Mouse (Mus musculus): ENCODE results near the gene Entpd3. TPM values are rescaled to one million over a fixed set of nuclear protein-coding genes. Genes with fewer than 3 reads are reported as not detected.

Entpd3 gene
- polyA plus RNA-seq (2012; rRNA removed): 0.15 and 0.20 TPM in 2 replicates

DNA sequence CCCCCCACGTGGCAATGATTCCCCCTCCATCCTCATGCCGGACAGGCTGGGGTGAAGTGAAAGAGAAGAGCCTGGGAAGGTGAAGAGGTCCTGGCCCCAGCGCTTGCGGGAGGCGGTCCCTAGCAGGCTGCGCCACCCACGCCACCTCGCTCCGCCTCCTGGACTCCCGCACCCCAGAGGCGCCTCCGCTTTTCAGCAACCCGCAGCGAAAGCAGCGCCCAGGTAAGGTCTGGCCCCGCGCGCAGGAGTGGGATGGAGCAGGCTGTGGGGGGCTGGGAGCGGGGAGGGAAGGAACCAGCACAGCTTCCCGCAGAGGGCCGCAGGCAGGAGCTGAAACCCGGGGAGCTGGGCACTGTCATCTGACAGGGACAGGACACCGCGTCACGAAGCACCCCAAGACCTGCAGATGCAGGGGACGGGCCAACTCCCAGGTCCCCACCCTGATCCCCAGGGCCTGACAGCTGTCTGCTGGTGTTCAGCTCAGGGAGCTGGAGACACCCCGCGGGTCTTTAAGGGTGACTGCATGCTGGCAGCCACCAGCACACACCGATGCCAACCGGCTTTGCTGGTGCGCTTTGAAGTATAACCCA, at the start of gene Entpd3:
Gene Entpd3 (plus strand): TSS at position 157 of the 590 bp plus-strand sequence.
- Histone ChIP-seq H3K36me3 (ENCODE audit: control insufficient read depth, insufficient read depth, low read length) (no peaks in the 10 kb centered on the region), H3K27me3 (ENCODE audit: control insufficient read depth, insufficient read depth, low read length) (peaks cover 6% of the 10 kb centered on the region), H3K27ac (ENCODE audit: insufficient read depth, low read length) (no peak within 1 kb of the TSS), H3K4me3 (ENCODE audit: extremely low read depth, insufficient read depth, insufficient read length) (0 out of 2 replicates have a peak within 1 kb of the TSS, but pooled peaks have one; percentile 13), H3K4me1 (ENCODE audit: control insufficient read depth, insufficient read depth, insufficient read length) (no peaks in the 10 kb centered on the region)
- WGBS: 4% methylated on average over 31 of the region's 31 CpGs
- DNase-seq (ENCODE audit: low read depth in 1 of 2, low spot score in 2 of 2): no peak
- TF ChIP-seq CTCF (IDR thresholded peaks at IDR 0.05; ENCODE audit: extremely low read depth, insufficient read depth, insufficient read length, insufficient replicate concordance): no peak
- TF ChIP-seq POLR2A (IDR thresholded peaks at IDR 0.05; ENCODE audit: low read depth, low read length): no peak

DNA sequence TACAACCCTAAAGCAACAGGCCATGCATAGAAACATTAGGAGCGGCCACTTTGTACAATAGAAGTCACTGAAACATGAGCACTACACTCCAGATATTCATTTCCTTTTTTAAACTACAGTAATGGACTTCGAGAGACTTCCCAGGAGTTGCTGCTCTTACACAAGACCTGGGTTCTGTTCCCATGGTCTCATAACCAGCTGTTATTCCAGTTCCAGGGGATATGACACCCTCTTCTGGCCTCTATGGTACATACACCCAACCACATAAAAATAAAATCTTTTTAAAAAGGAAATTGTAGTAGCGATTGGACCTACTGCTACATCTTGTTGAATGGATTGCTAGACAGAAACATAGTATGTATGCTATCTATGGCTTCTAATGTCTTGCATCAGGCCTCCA, 48.1 kb upstream of the Entpd3 start:
- no peaks in the 10 kb centered on the region for H3K27me3 ChIP-seq (ENCODE audit: control insufficient read depth, insufficient read depth, low read length)
- DNase-seq (ENCODE audit: low read depth in 1 of 2, low spot score in 2 of 2): no peak
- no peak for TF ChIP-seq CTCF (IDR thresholded peaks at IDR 0.05; ENCODE audit: extremely low read depth, insufficient read depth, insufficient read length, insufficient replicate concordance)
- TF ChIP-seq POLR2A (IDR thresholded peaks at IDR 0.05; ENCODE audit: low read depth, low read length): no peak
- WGBS: 80% methylated on average over 3 of the region's 3 CpGs
- no peak overlapping the region for H3K27ac ChIP-seq (ENCODE audit: insufficient read depth, low read length)
- H3K36me3 ChIP-seq (ENCODE audit: control insufficient read depth, insufficient read depth, low read length): peaks cover 13% of the 10 kb centered on the region
- no peak overlapping the region for H3K4me3 ChIP-seq (ENCODE audit: extremely low read depth, insufficient read depth, insufficient read length)
- H3K4me1 ChIP-seq (ENCODE audit: control insufficient read depth, insufficient read depth, insufficient read length): no peaks in the 10 kb centered on the region; the same call in 1 of the 2 replicates

DNA sequence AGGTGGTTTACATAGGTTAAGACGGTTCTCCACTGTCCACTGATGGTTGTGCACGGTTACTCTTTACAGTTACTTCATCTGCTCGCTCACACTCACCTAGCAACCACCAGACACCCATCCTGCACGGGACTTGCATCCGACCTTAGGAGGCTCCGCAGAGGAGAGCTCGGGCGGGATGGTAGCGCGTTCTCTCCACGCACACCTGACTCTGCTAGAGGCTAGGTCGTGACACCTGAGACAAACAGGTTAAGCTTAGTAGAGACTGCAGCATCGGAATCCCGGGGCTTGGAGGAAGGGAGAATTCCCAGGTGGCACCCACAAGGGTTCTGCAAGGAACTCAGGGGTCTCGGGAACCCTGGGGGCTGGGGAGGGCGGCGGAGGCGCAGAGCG, 47.6 kb upstream of the Entpd3 start, which contains the start of gene Eif1b:
Gene Eif1b (plus strand): TSS at position 223 of the 390 bp plus-strand sequence.
- peak within 1 kb of the TSS; percentile 76 for H3K4me3 ChIP-seq (ENCODE audit: extremely low read depth, insufficient read depth, insufficient read length)

DNA sequence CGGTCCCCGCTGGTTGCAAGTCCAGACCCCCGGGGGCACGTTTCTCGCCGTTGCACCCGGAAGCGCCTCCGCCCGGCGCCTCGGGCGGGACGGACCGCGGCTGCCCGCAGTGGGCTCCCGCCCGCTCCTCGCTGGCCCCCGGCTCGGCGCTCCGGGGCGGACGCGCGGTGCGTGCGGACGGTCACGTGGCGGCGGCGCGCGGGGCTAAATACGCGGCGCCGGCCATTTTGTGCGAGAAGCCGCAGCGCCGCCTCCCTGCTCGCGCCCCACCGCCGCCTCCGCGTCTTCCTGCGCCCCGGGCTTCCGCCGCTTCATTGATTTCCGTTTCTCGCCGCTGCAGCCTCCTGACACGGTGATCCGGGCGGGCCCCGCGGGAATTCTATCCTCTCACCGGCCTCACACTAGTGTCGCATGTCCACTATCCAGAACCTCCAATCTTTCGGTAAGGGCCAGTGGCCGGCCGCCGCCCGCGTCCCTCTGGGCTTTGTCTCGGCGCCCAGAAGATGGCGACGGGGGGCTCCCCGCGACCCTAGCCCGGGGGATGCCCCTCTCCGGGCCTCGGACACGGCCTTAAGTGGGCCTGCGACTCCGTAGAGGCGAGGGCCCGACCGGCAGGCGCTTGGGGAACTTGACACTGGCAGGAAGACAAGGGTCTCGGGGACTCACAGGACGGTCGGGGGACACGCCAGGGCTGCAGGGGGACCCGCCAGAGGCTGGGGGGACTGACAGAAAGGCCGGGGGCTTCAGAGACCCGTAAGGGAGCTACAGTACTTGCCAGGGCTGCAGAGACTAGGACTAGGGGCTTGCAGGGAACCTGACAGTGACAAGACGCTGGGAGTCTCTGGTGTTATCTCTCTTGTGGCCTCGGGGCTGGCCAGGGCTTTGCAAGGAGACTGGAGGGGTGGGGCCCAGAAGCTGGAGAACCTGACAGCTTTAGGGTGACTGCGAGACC, 46.9 kb upstream of the Entpd3 start:
- Histone ChIP-seq H3K4me3 (ENCODE audit: extremely low read depth, insufficient read depth, insufficient read length) (peak overlapping the region; percentile 76), H3K36me3 (ENCODE audit: control insufficient read depth, insufficient read depth, low read length) (peaks cover 13% of the 10 kb centered on the region), H3K4me1 (ENCODE audit: control insufficient read depth, insufficient read depth, insufficient read length) (no peaks in the 10 kb centered on the region; the same call in 1 of the 2 replicates), H3K27me3 (ENCODE audit: control insufficient read depth, insufficient read depth, low read length) (no peaks in the 10 kb centered on the region), H3K27ac (ENCODE audit: insufficient read depth, low read length) (peak overlapping the region; percentile 76)
- peak in 1 of 2 experiments; percentile 76 for DNase-seq (ENCODE audit: low read depth in 1 of 2, low spot score in 2 of 2)
- under 1% methylated on average over 83 of the region's 97 CpGs for WGBS
- peak; percentile 25 for TF ChIP-seq POLR2A (IDR thresholded peaks at IDR 0.05; ENCODE audit: low read depth, low read length)
- TF ChIP-seq CTCF (IDR thresholded peaks at IDR 0.05; ENCODE audit: extremely low read depth, insufficient read depth, insufficient read length, insufficient replicate concordance): no peak

More for the DNA sequence above, 47.6 kb upstream of the Entpd3 start, which contains the start of gene Eif1b:
- no peaks in the 10 kb centered on the region; the same call in 1 of the 2 replicates for H3K4me1 ChIP-seq (ENCODE audit: control insufficient read depth, insufficient read depth, insufficient read length)
- TF ChIP-seq POLR2A (IDR thresholded peaks at IDR 0.05; ENCODE audit: low read depth, low read length): no peak
- TF ChIP-seq CTCF (IDR thresholded peaks at IDR 0.05; ENCODE audit: extremely low read depth, insufficient read depth, insufficient read length, insufficient replicate concordance): no peak
- H3K36me3 ChIP-seq (ENCODE audit: control insufficient read depth, insufficient read depth, low read length): peaks cover 13% of the 10 kb centered on the region
- no peak for DNase-seq (ENCODE audit: low read depth in 1 of 2, low spot score in 2 of 2)
- H3K27me3 ChIP-seq (ENCODE audit: control insufficient read depth, insufficient read depth, low read length): no peaks in the 10 kb centered on the region
- 6% methylated on average over 19 of the region's 19 CpGs for WGBS
- peak within 1 kb of the TSS; percentile 76 for H3K27ac ChIP-seq (ENCODE audit: insufficient read depth, low read length)

DNA sequence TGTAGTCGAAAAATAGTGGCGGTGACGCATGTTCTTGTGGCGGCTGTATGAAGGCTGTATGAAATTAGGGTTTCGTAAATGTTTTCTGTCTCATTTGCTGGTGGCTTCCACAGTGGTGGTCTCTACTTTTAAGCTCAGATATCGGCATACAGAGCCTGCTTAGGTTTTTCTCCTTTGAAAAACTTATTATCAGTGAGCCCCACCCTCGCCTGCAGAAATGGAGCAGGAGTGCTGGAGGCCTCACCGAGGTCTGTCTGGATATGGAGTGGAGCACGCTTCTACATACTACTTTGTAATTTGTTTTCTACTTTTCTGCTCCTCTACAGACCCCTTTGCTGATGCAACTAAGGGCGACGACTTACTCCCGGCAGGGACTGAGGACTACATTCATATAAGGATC, 45.8 kb upstream of the Entpd3 start:
- Histone ChIP-seq H3K4me1 (ENCODE audit: control insufficient read depth, insufficient read depth, insufficient read length) (no peaks in the 10 kb centered on the region; the same call in 1 of the 2 replicates), H3K36me3 (ENCODE audit: control insufficient read depth, insufficient read depth, low read length) (peaks cover 13% of the 10 kb centered on the region), H3K27ac (ENCODE audit: insufficient read depth, low read length) (no peak overlapping the region), H3K4me3 (ENCODE audit: extremely low read depth, insufficient read depth, insufficient read length) (no peak overlapping the region), H3K27me3 (ENCODE audit: control insufficient read depth, insufficient read depth, low read length) (no peaks in the 10 kb centered on the region)
- WGBS: 85% methylated on average over 12 of the region's 12 CpGs
- no peak for TF ChIP-seq POLR2A (IDR thresholded peaks at IDR 0.05; ENCODE audit: low read depth, low read length)
- TF ChIP-seq CTCF (IDR thresholded peaks at IDR 0.05; ENCODE audit: extremely low read depth, insufficient read depth, insufficient read length, insufficient replicate concordance): no peak
- no peak for DNase-seq (ENCODE audit: low read depth in 1 of 2, low spot score in 2 of 2)

DNA sequence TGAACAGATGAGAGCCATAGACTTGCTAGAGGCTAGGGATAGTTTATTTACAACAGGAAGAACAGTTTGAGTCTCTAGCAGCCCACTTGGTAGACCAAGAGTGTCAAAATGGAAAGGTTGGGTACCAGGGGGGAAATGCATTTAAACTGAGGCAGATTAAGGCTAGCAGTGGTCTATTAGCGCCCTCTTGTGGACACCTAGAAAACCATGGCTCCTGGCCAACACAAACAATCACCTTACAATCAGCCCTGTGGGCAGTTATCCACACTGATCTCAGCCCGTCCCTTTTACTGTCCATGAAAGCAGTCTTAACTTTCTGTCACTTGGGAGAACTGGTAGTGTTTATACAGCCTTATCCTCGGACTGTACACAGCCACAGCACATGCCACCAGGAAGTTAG, 42.9 kb upstream of the Entpd3 start:
- peak in 1 of 2 experiments; percentile 50 for DNase-seq (ENCODE audit: low read depth in 1 of 2, low spot score in 2 of 2)
- Histone ChIP-seq H3K27me3 (ENCODE audit: control insufficient read depth, insufficient read depth, low read length) (no peaks in the 10 kb centered on the region), H3K4me3 (ENCODE audit: extremely low read depth, insufficient read depth, insufficient read length) (no peak overlapping the region), H3K36me3 (ENCODE audit: control insufficient read depth, insufficient read depth, low read length) (peaks cover 13% of the 10 kb centered on the region), H3K27ac (ENCODE audit: insufficient read depth, low read length) (no peak overlapping the region), H3K4me1 (ENCODE audit: control insufficient read depth, insufficient read depth, insufficient read length) (no peaks in the 10 kb centered on the region; the same call in 1 of the 2 replicates)
- TF ChIP-seq POLR2A (IDR thresholded peaks at IDR 0.05; ENCODE audit: low read depth, low read length): no peak
- TF ChIP-seq CTCF (IDR thresholded peaks at IDR 0.05; ENCODE audit: extremely low read depth, insufficient read depth, insufficient read length, insufficient replicate concordance): peak; percentile 72; the same call in 1 of the 2 replicates
- WGBS: 11% methylated on average over 3 of the region's 3 CpGs

Measured in spleen, adult 2 months (tissue).